Mouse (Mus musculus) liver, embryonic 16.5 days (tissue): ENCODE results near the gene Svs6. TPM values are rescaled to one million over a fixed set of nuclear protein-coding genes. Genes with fewer than 3 reads are reported as not detected.
"Not testable (repeated sequence)": the region's sequence is repeated elsewhere in the genome, so short reads cannot be mapped to it uniquely, and the experiment has no call there.

Experiments used
- ATAC-seq: fragments of 200-750 bp; cut with Nextera tagmentation; 2 replicates; pipeline ENCODE4 v1.8.0; 2017; ENCODE audit warnings: low read depth, mild to moderate bottlenecking, moderate number of reproducible peaks, moderate library complexity
- H3K27ac ChIP-seq: fragments of 300-500 bp; sonication (generic); 2 replicates; pipeline ENCODE4 v1.5.1; 2014; ENCODE audit warnings: mild to moderate bottlenecking, low read length
- H3K27me3 ChIP-seq: fragments of 300-500 bp; sonication (generic); 2 replicates; pipeline ENCODE4 v1.6.1; 2014; ENCODE audit warnings: low read depth, low read length, mixed read lengths; ENCODE audit not compliant: control insufficient read depth, insufficient read depth
- H3K36me3 ChIP-seq: fragments of 300-500 bp; sonication (generic); 2 replicates; pipeline ENCODE4 v1.6.1; 2014; ENCODE audit warnings: mild to moderate bottlenecking; ENCODE audit not compliant: control insufficient read depth, insufficient read depth
- H3K4me1 ChIP-seq: fragments of 300-500 bp; sonication (generic); 2 replicates; pipeline ENCODE4 v1.6.1; 2014; ENCODE audit warnings: low read depth, low read length, mixed read lengths; ENCODE audit not compliant: control insufficient read depth
- H3K4me2 ChIP-seq: fragments of 300-500 bp; sonication (generic); 2 replicates; pipeline ENCODE4 v1.6.1; 2014; ENCODE audit warnings: low read depth, low read length, mixed read lengths
- H3K4me3 ChIP-seq: fragments of 300-500 bp; sonication (generic); 2 replicates; pipeline ENCODE4 v1.5.1; 2014; ENCODE audit warnings: low read depth, mild to moderate bottlenecking, low read length
- H3K9ac ChIP-seq: fragments of 300-500 bp; sonication (generic); 2 replicates; pipeline ENCODE4 v1.6.1; 2014; ENCODE audit warnings: low read depth, low read length
- H3K9me3 ChIP-seq: fragments of 300-500 bp; sonication (generic); replicated peaks from 2 replicates; pipeline ENCODE4 v1.6.1; 2016; ENCODE audit warnings: low read length; ENCODE audit not compliant: control insufficient read depth
- WGBS: fragments of 180-500 bp; shearing (Covaris S2); extraction: QIAGEN DNeasy Blood & Tissue Kit; methylation state at CpG from one replicate; pipeline ENCODE4 v1.1.7; 2014; ENCODE audit not compliant: insufficient replicate concordance; 5-methylcytosine and 5-hydroxymethylcytosine counted together
- polyA plus RNA-seq: library from polyadenylated mRNA; unstranded; fragments of >200 nt; fragmentation: Nextera tagmentation; extraction: Ambion mirVana; gene quantifications from 2 replicates; pipeline ENCODE4 v1.2.1, GENCODE M21; 2015

The Svs6 gene
- not detected in 2 replicates for polyA plus RNA-seq

GRCm38 (mm10) chr2:164316451-164316850 is at the start of gene Svs6:
Gene Svs6, plus strand, starts transcription at chr2:164316751.
- not testable (repeated sequence) for H3K36me3 ChIP-seq, H3K4me3 ChIP-seq, H3K4me1 ChIP-seq, ATAC-seq, H3K27ac ChIP-seq, H3K9ac ChIP-seq, H3K27me3 ChIP-seq, H3K4me2 ChIP-seq, H3K9me3 ChIP-seq
- 59% methylated on average over 1 of the region's 1 CpGs for WGBS

DNA sequence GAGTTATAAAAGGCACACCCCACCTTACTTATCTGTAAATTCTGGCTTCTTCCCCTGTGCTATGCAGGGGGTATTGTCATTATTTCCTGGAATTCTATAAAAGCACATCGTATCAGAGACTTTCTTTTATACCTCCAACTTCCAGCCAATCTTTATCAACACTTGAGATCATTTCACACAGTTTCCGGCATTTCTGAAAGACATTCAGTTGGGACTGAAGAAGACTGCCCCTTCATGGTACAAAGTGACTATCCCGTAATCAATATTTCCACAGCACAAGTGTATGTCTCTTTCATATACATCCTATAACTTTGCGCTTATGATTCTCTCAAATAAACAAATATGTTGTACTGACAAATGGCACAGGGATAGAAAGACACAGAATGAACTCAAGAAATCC is 38.2 kb upstream of the Svs6 start, which contains the start of gene Svs4:
Gene Svs4 (minus strand): TSS at position 101 of the 400 bp plus-strand sequence.
- Histone ChIP-seq H3K27ac (no peak within 1 kb of the TSS), H3K4me3 (no peak within 1 kb of the TSS), H3K9me3 (no peaks in the 10 kb centered on the region), H3K36me3 (no peaks in the 10 kb centered on the region), H3K9ac (no peak within 1 kb of the TSS), H3K4me1 (no peaks in the 10 kb centered on the region), H3K27me3 (no peaks in the 10 kb centered on the region), H3K4me2 (no peak within 1 kb of the TSS)
- no peak for ATAC-seq
- WGBS: 65% methylated on average over 4 of the region's 4 CpGs

DNA sequence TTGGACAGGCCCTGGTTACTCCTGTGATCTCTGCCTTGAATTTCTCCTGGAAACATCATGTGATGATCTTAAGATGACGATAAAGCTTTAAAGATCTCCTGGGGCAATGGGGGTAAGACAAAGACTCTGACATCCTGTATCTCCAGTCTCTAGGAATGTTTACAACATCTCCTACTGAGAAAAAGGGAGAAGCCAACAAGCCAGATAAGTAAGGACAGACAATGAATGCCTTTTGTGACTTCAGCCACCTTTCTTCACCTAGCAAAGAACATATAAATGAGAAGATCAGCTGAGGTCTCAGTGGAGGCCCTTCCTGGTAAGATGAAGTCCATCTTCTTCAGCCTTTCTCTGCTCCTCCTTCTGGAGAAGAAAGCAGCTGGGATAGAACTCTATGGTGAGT is 27.6 kb upstream of the Svs6 start, which contains the start of gene Svs3a:
Gene Svs3a (plus strand): TSS at position 301 of the 400 bp plus-strand sequence.
- H3K4me2 ChIP-seq, H3K9ac ChIP-seq, H3K4me3 ChIP-seq, H3K4me1 ChIP-seq, H3K27me3 ChIP-seq, ATAC-seq, H3K36me3 ChIP-seq, H3K9me3 ChIP-seq, H3K27ac ChIP-seq: not testable (repeated sequence)
- WGBS: 59% methylated on average over 1 of the region's 1 CpGs

DNA sequence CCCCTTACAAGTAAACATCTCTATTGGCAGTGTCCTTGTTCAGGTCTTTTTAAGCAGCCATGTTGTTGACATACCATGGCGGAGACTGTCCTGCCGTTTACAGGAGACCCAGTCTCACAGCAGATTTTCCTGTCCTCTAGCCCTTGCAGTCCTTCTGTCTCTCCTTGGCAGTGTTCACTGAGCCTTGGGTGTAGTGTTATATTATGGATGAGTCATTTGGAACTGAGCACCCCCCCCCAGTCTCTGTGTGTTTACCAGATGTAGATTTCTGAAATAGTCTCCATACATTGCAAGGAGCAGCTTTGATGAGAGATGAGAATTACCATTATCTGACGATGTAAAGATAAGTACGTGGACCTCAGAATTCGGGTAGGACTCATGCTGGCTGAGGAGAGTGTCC is 4.0 kb upstream of the Svs6 start:
- H3K27me3 ChIP-seq: no peaks in the 10 kb centered on the region
- no peaks in the 10 kb centered on the region for H3K9me3 ChIP-seq
- WGBS: 63% methylated on average over 5 of the region's 5 CpGs
- no peaks in the 10 kb centered on the region for H3K36me3 ChIP-seq
- no peaks in the 10 kb centered on the region for H3K4me1 ChIP-seq
- no peak overlapping the region for H3K4me3 ChIP-seq
- no peak overlapping the region for H3K27ac ChIP-seq
- ATAC-seq: no peak
- no peak overlapping the region for H3K9ac ChIP-seq
- H3K4me2 ChIP-seq: no peak overlapping the region

GRCm38 (mm10) chr2:164315460-164315859 is 1.1 kb upstream of the Svs6 start:
- H3K27ac ChIP-seq, H3K4me3 ChIP-seq, H3K9ac ChIP-seq, ATAC-seq, H3K4me1 ChIP-seq, H3K9me3 ChIP-seq, H3K36me3 ChIP-seq, H3K4me2 ChIP-seq, H3K27me3 ChIP-seq: not testable (repeated sequence)

- no peak overlapping the region for H3K4me2 ChIP-seq
- H3K9me3 ChIP-seq: no peaks in the 10 kb centered on the region
- H3K4me1 ChIP-seq: no peaks in the 10 kb centered on the region
- no peak overlapping the region for H3K4me3 ChIP-seq
- H3K27me3 ChIP-seq: no peaks in the 10 kb centered on the region
- ATAC-seq: 0 out of 2 replicates have a peak, but pooled peaks have one; percentile 43
- H3K9ac ChIP-seq: no peak overlapping the region
- no peak overlapping the region for H3K27ac ChIP-seq
- 49% methylated on average over 6 of the region's 6 CpGs for WGBS
- no peaks in the 10 kb centered on the region for H3K36me3 ChIP-seq
These were observed 4.4 kb downstream of the Svs6 start for GRCm38 (mm10) chr2:164320983-164321382.

GRCm38 (mm10) chr2:164332440-164332839 is 15.9 kb downstream of the Svs6 start, which contains the start of gene Svs5:
Gene Svs5, plus strand, starts transcription at chr2:164332740.
- H3K36me3 ChIP-seq, H3K27me3 ChIP-seq, H3K27ac ChIP-seq, H3K4me1 ChIP-seq, ATAC-seq, H3K4me3 ChIP-seq, H3K4me2 ChIP-seq, H3K9me3 ChIP-seq, H3K9ac ChIP-seq: not testable (repeated sequence)
- 49% methylated on average over 3 of the region's 3 CpGs for WGBS

GRCm38 (mm10) chr2:164343732-164344131 is 27.2 kb downstream of the Svs6 start:
- not testable (repeated sequence) for H3K4me3 ChIP-seq, H3K4me1 ChIP-seq, H3K4me2 ChIP-seq, ATAC-seq, H3K36me3 ChIP-seq, H3K9ac ChIP-seq, H3K27ac ChIP-seq, H3K27me3 ChIP-seq, H3K9me3 ChIP-seq
- 58% methylated on average over 1 of the region's 1 CpGs for WGBS

DNA sequence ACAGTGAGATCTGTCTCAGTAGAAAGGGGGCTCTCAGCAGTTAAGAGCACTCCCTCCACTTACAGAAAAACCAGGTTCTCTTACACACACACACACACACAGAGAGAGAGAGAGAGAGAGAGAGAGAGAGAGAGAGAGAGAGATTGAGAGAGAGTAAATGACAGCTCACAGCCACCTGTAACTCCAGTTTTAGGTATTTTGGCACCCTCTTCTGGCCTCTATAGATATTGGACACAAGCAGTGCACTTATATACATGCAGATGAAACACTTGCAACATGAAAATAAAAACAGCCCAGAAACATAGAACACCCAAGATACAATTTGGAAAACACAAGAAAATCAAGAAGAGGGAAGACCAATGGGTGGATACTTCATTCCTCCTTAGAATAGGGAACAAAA is 31.1 kb downstream of the Svs6 start:
- not testable (repeated sequence) for H3K4me2 ChIP-seq, H3K27me3 ChIP-seq, H3K27ac ChIP-seq, H3K4me1 ChIP-seq, H3K36me3 ChIP-seq, H3K9me3 ChIP-seq, ATAC-seq, H3K4me3 ChIP-seq, H3K9ac ChIP-seq
